Mouse (Mus musculus): ENCODE measurements around the gene Setd2.

The Setd2 gene

GRCm38 (mm10) chr9:110654726-110655650 is 122.6 kb downstream of the Setd2 start:
- DNase-seq, result no peak

- peak; percentile 45 for DNase-seq
Measured at GRCm38 (mm10) chr9:110655651-110656007, 123.2 kb downstream of the Setd2 start.

- peak; percentile 98 for DNase-seq
Measured at GRCm38 (mm10) chr9:110656249-110657221, 124.1 kb downstream of the Setd2 start, which contains the start of gene Ccdc12. Gene Ccdc12 (plus strand): TSS chr9:110656503.

- DNase-seq, result peak; percentile 91
Measured at GRCm38 (mm10) chr9:110657474-110658078, 125.2 kb downstream of the Setd2 start.

GRCm38 (mm10) chr9:110659521-110659920 is 127.1 kb downstream of the Setd2 start:
- DNase-seq, result no peak

GRCm38 (mm10) chr9:110660208-110660607 is 127.8 kb downstream of the Setd2 start:
- no peak for DNase-seq

GRCm38 (mm10) chr9:110660856-110661612 is 128.6 kb downstream of the Setd2 start:
- DNase-seq, result no peak

- no peak for DNase-seq
Measured at GRCm38 (mm10) chr9:110662844-110663243, 130.4 kb downstream of the Setd2 start.

GRCm38 (mm10) chr9:110665912-110666311 is 133.5 kb downstream of the Setd2 start:
- DNase-seq, result no peak

GRCm38 (mm10) chr9:110666374-110666773 is 134.0 kb downstream of the Setd2 start:
- DNase-seq, result no peak

GRCm38 (mm10) chr9:110667219-110667836 is 134.9 kb downstream of the Setd2 start:
- no peak for DNase-seq
